Mouse (Mus musculus) thymus, postnatal 36 days (tissue): Measurements from ENCODE around the gene Zswim9.

Source experiments
- DNase-seq, 2 experiments: peaks; one replicate each; pipeline ENCODE4 v3.0.0; 2022; ENCODE audit warnings: mixed read lengths in 2 of 2

Zswim9 gene

GRCm38 (mm10) chr7:13268749-13269260 lies 9.7 kb downstream of the Zswim9 start:
- DNase-seq = no peak

- DNase-seq = no peak
These were observed 14.1 kb downstream of the Zswim9 start for GRCm38 (mm10) chr7:13264396-13264795.

- no peak for DNase-seq
These were observed 14.7 kb downstream of the Zswim9 start for GRCm38 (mm10) chr7:13263851-13264250.

- DNase-seq = no peak
These were observed 17.5 kb downstream of the Zswim9 start for GRCm38 (mm10) chr7:13260746-13261700.

GRCm38 (mm10) chr7:13212720-13213119 lies 65.8 kb downstream of the Zswim9 start, which contains the start of gene Vmn1r89:
Gene Vmn1r89 (plus strand): TSS chr7:13213020.
- no peak for DNase-seq
